Mouse (Mus musculus) heart, embryonic 10.5 days (tissue): Measurements from ENCODE around the gene Abca12. TPM values are rescaled to one million over a fixed set of nuclear protein-coding genes. Genes with fewer than 3 reads are reported as not detected.
A peak's percentile ranks its signal among the peaks of the same experiment; 100 is the strongest.

Experiments
- DNase-seq: peaks from one replicate; pipeline ENCODE4 v3.0.0-alpha.2; 2017; ENCODE audit warnings: low spot score
- H3K27ac ChIP-seq: fragments of 300-500 bp; sonication (generic); 2 replicates; pipeline ENCODE4 v1.5.1; 2016; ENCODE audit warnings: mild to moderate bottlenecking
- H3K27me3 ChIP-seq: fragments of 300-500 bp; sonication (generic); 2 replicates; pipeline ENCODE4 v1.6.1; 2016; ENCODE audit warnings: mild to moderate bottlenecking; ENCODE audit not compliant: poor library complexity, insufficient read depth, severe bottlenecking
- H3K36me3 ChIP-seq: fragments of 300-500 bp; sonication (generic); 2 replicates; pipeline ENCODE4 v1.6.1; 2016; ENCODE audit warnings: mild to moderate bottlenecking, moderate library complexity
- H3K4me1 ChIP-seq: fragments of 300-500 bp; sonication (generic); 2 replicates; pipeline ENCODE4 v1.6.1; 2016; ENCODE audit warnings: mild to moderate bottlenecking
- H3K4me3 ChIP-seq: fragments of 300-500 bp; sonication (generic); 2 replicates; pipeline ENCODE4 v1.5.1; 2016; ENCODE audit warnings: mild to moderate bottlenecking, moderate library complexity
- H3K9me3 ChIP-seq: fragments of 300-500 bp; sonication (generic); 2 replicates; pipeline ENCODE4 v1.6.1; 2016; ENCODE audit warnings: mild to moderate bottlenecking, moderate library complexity
- WGBS: fragments of 180-500 bp; shearing (Covaris S2); methylation state at CpG from one replicate; pipeline ENCODE4 v1.1.7; 2016; 5-methylcytosine and 5-hydroxymethylcytosine counted together
- polyA plus RNA-seq: library from polyadenylated mRNA; unstranded; fragments of >200 nt; fragmentation: Nextera tagmentation; extraction: Ambion mirVana; gene quantifications from 2 replicates; pipeline ENCODE4 v1.2.1, GENCODE M21; 2016

Abca12 gene
- polyA plus RNA-seq, 1 experiment from 2014 or later: 0.04 TPM

DNA sequence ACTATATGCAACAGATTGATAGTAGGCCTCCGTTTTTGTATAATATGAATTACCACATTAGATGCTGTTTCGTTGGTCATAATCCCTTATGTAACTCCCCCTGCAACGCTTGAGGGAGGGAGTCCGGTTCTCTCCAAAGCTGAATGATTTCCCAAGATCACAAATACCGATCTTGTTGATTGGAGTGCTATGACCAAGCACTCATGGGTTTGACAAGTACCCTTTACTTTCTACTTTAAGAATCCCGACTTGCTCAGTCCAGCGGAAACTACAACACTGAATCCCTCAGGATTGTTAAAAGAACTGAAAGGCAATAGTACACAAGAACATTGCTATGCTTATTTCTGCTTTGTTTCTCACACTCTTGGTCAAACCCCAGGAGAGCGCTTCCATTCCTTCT lies 28.1 kb downstream of the Abca12 start:
- 90% methylated on average over 8 of the region's 8 CpGs for WGBS
- H3K36me3 ChIP-seq: no peaks in the 10 kb centered on the region
- H3K4me3 ChIP-seq: no peak overlapping the region
- no peaks in the 10 kb centered on the region for H3K9me3 ChIP-seq
- no peaks in the 10 kb centered on the region for H3K4me1 ChIP-seq
- DNase-seq: no peak
- H3K27ac ChIP-seq: no peak overlapping the region
- no peaks in the 10 kb centered on the region for H3K27me3 ChIP-seq

- no peaks in the 10 kb centered on the region for H3K9me3 ChIP-seq
- H3K27ac ChIP-seq: no peak overlapping the region
- DNase-seq: no peak
- H3K4me3 ChIP-seq: no peak overlapping the region
- no peaks in the 10 kb centered on the region for H3K27me3 ChIP-seq
- no peaks in the 10 kb centered on the region for H3K4me1 ChIP-seq
- no peaks in the 10 kb centered on the region for H3K36me3 ChIP-seq
- WGBS: 85% methylated on average over 1 of the region's 1 CpGs
These were observed 30.6 kb downstream of the Abca12 start for GRCm38 (mm10) chr1:71384098-71384497.

DNA sequence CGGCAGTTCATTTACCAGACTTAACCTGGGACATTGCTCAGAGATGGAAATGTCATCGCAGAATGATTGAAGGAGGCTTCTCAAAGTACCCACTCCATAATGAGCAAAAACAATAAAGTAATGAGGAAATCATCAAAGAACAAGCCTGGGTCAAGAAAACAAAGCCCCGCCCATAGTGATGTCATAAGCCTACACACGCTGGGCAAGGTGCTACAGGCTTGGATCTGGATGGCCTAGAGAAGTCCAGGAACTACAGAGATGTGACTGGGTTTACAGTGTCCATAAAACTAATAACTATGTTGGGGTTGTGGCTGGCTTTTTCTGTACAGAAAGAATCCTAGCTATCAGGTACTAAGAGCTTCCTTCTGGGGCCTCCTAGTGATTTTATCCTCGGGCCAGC lies 41.6 kb downstream of the Abca12 start:
- Histone ChIP-seq H3K4me3 (no peak overlapping the region), H3K27ac (no peak overlapping the region), H3K9me3 (no peaks in the 10 kb centered on the region), H3K4me1 (no peaks in the 10 kb centered on the region), H3K27me3 (no peaks in the 10 kb centered on the region), H3K36me3 (no peaks in the 10 kb centered on the region)
- WGBS: 90% methylated on average over 5 of the region's 5 CpGs
- no peak for DNase-seq

- H3K4me3 ChIP-seq: no peak overlapping the region
- no peaks in the 10 kb centered on the region for H3K36me3 ChIP-seq
- no peaks in the 10 kb centered on the region for H3K4me1 ChIP-seq
- H3K27ac ChIP-seq: no peak overlapping the region
- H3K9me3 ChIP-seq: no peaks in the 10 kb centered on the region
- no peaks in the 10 kb centered on the region for H3K27me3 ChIP-seq
- no peak for DNase-seq
These were observed 44.4 kb downstream of the Abca12 start for GRCm38 (mm10) chr1:71370266-71370665.

DNA sequence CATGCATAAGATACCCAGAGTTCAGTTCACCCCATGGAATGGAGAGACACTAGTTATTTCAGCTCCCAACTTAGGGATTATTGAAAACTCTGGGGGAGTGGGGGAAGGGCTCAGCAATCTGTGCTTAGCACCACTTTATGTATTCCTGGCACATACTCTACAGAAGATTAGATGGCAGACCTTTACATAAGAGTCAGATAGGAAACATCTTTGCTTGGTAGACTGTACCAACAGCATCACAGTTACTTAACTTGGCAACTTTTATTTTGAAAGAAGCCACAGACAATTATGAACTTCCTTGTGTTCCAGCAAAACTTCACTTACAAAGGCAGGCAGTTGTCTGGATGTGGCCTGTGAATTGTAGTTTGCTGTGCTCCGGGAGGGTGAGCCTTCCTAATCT lies 46.9 kb downstream of the Abca12 start:
- Histone ChIP-seq H3K36me3 (no peaks in the 10 kb centered on the region), H3K9me3 (no peaks in the 10 kb centered on the region), H3K27me3 (no peaks in the 10 kb centered on the region), H3K4me3 (no peak overlapping the region), H3K27ac (no peak overlapping the region), H3K4me1 (no peaks in the 10 kb centered on the region)
- DNase-seq: no peak
- WGBS: 33% methylated on average over 1 of the region's 1 CpGs

DNA sequence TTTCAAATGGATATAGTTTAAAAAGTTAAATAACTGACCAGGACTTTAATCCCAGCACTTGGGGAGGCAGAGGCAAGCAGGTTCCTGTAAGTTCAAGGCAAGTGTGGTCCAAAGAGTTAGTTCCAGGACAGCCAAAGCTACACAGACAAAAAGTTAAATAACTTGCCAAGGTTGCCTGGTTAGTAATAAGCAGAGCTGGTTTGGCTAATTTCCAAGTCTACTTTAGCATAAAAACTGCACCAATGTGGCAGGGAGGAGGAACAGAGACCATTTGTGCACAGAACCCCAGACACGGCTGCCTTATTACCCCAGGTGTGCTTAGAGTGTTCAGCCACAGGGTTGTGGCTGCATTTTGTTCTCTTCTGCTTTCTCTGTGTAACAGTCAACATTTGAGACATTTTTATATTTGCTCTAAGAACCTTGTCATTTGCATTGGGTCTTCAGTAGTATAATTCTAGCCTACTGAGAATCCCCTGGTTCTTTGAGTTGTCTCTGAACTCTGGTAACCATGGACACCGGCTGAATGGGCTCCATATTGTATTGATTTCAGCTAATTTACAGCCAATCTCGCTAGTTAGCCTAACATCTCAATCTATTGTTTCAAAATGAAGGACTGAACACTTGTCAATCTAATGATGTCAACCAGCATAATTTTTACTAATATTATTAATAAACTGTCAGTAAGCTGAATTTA lies 71.7 kb downstream of the Abca12 start:
- Histone ChIP-seq H3K36me3 (no peaks in the 10 kb centered on the region), H3K4me1 (peaks cover 7% of the 10 kb centered on the region; the same call in 1 of the 2 replicates), H3K27me3 (no peaks in the 10 kb centered on the region), H3K9me3 (no peaks in the 10 kb centered on the region), H3K27ac (no peak overlapping the region), H3K4me3 (no peak overlapping the region)
- no peak for DNase-seq
- WGBS: 91% methylated on average over 3 of the region's 3 CpGs

GRCm38 (mm10) chr1:71342261-71342594 lies 72.5 kb downstream of the Abca12 start:
- Histone ChIP-seq H3K36me3 (no peaks in the 10 kb centered on the region), H3K27ac (no peak overlapping the region), H3K9me3 (no peaks in the 10 kb centered on the region), H3K4me3 (no peak overlapping the region), H3K4me1 (peaks cover 7% of the 10 kb centered on the region; the same call in 1 of the 2 replicates), H3K27me3 (no peaks in the 10 kb centered on the region)
- DNase-seq: no peak
- 74% methylated on average over 4 of the region's 4 CpGs for WGBS

- H3K27ac ChIP-seq: no peak overlapping the region
- DNase-seq: no peak
- no peaks in the 10 kb centered on the region for H3K27me3 ChIP-seq
- H3K9me3 ChIP-seq: no peaks in the 10 kb centered on the region
- H3K4me1 ChIP-seq: peaks cover 7% of the 10 kb centered on the region; the same call in 1 of the 2 replicates
- H3K4me3 ChIP-seq: no peak overlapping the region
- no peaks in the 10 kb centered on the region for H3K36me3 ChIP-seq
- WGBS: 83% methylated on average over 7 of the region's 7 CpGs
These were observed 73.1 kb downstream of the Abca12 start for GRCm38 (mm10) chr1:71341370-71342260.

DNA sequence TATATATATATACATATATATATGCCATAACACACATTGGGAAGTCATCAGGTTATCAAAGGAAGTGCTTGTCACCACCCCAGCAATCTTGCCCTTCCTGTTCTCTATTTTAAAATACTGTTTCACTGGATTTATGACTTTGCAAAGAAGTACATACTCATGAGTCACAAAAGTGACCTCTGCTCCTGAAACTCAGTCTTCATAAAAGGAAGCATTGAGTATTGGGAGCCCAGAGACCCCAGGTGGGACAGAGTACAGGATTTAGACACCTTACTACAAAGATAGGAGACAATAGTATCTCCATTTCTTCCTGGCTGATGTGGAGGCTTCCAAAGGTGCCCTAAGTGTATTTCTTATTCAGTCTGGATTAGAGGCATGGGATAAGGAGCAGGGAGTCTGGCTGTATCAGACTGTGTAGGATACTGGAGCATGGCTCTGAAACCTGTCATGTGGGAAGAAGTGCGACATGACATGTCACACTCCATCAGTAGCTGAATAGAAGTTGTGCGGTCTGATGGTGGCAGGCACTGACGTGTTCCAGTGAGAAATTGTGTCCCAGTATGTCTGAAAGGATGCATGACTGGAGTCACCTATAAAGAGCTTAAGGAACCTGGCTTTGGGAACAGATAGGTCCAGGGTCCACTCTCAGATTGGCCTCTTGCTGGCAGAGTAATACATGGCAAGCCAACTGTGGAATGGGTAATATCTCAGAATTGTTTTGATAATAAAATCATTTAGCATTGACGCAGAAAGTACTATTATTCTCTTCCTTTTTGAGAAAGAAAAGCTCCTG lies 76.0 kb downstream of the Abca12 start:
- 54% methylated on average over 4 of the region's 4 CpGs for WGBS
- Histone ChIP-seq H3K4me3 (no peak overlapping the region), H3K9me3 (no peaks in the 10 kb centered on the region), H3K27ac (no peak overlapping the region), H3K36me3 (no peaks in the 10 kb centered on the region), H3K4me1 (peaks cover 7% of the 10 kb centered on the region; the same call in 1 of the 2 replicates), H3K27me3 (no peaks in the 10 kb centered on the region)
- no peak for DNase-seq

GRCm38 (mm10) chr1:71330349-71330748 lies 84.4 kb downstream of the Abca12 start:
- DNase-seq: no peak
- 83% methylated on average over 3 of the region's 3 CpGs for WGBS

GRCm38 (mm10) chr1:71312171-71312570 lies 102.5 kb downstream of the Abca12 start:
- Histone ChIP-seq H3K27ac (no peak overlapping the region), H3K27me3 (no peaks in the 10 kb centered on the region), H3K4me3 (no peak overlapping the region), H3K9me3 (no peaks in the 10 kb centered on the region), H3K4me1 (peaks cover 5% of the 10 kb centered on the region; the same call in 1 of the 2 replicates), H3K36me3 (no peaks in the 10 kb centered on the region)
- WGBS: 62% methylated on average over 4 of the region's 4 CpGs
- no peak for DNase-seq

More at GRCm38 (mm10) chr1:71330349-71330748, 84.4 kb downstream of the Abca12 start:
- no peak overlapping the region for H3K27ac ChIP-seq
- H3K4me3 ChIP-seq: no peak overlapping the region
- H3K4me1 ChIP-seq: no peaks in the 10 kb centered on the region
- H3K36me3 ChIP-seq: no peaks in the 10 kb centered on the region
- no peaks in the 10 kb centered on the region for H3K27me3 ChIP-seq
- no peaks in the 10 kb centered on the region for H3K9me3 ChIP-seq

DNA sequence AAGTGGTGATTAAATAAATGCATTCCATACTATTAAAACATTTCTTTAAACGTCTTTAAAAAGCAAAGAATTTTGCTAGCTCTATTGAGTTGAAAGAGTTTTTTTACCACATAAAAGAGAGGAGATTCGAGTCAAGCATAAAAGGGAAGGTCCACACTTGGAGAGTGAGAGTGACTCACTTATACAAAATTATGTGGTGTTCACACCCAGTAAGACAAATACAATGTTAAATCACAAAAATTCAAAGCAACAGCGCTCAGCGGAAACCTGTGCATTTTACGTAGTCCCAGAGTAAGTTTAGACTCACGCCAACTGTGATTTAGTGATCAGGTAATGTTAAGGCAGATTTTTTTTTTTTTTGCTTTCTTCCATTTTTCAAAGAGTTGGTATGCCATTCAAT lies 104.1 kb downstream of the Abca12 start:
- DNase-seq: no peak
- WGBS: 90% methylated on average over 6 of the region's 6 CpGs
- Histone ChIP-seq H3K4me1 (peaks cover 15% of the 10 kb centered on the region; the same call in 1 of the 2 replicates), H3K9me3 (no peaks in the 10 kb centered on the region), H3K36me3 (no peaks in the 10 kb centered on the region), H3K27me3 (no peaks in the 10 kb centered on the region), H3K27ac (no peak overlapping the region), H3K4me3 (no peak overlapping the region)

- Histone ChIP-seq H3K4me3 (no peak overlapping the region), H3K9me3 (no peaks in the 10 kb centered on the region), H3K36me3 (no peaks in the 10 kb centered on the region), H3K27ac (peak overlapping the region; percentile 77; the same call in 1 of the 2 replicates), H3K4me1 (peaks cover 15% of the 10 kb centered on the region; the same call in 1 of the 2 replicates), H3K27me3 (no peaks in the 10 kb centered on the region)
- 47% methylated on average over 2 of the region's 2 CpGs for WGBS
- DNase-seq: no peak
These were observed 107.3 kb downstream of the Abca12 start for GRCm38 (mm10) chr1:71307362-71307761.
